Mouse (Mus musculus): ENCODE measurements around the gene 3110040M04Rik.
"Not testable (repeated sequence)": the region's sequence is repeated elsewhere in the genome, so short reads cannot be mapped to it uniquely, and the experiment has no call there.

Gene 3110040M04Rik

GRCm38 (mm10) chr1:151203818-151204217 is at the start of gene 3110040M04Rik:
Gene 3110040M04Rik, plus strand, starts transcription at chr1:151204121.
- DNase-seq (ENCODE audit: low read depth, low spot score): not testable (repeated sequence)

- not testable (repeated sequence) for DNase-seq (ENCODE audit: low read depth, low spot score)
Observed at GRCm38 (mm10) chr1:151154131-151154530, 49.8 kb upstream of the 3110040M04Rik start.

- DNase-seq (ENCODE audit: low read depth, low spot score): no peak
Observed at GRCm38 (mm10) chr1:151156129-151156528, 47.8 kb upstream of the 3110040M04Rik start.

GRCm38 (mm10) chr1:151156777-151157632 is 46.9 kb upstream of the 3110040M04Rik start:
- no peak for DNase-seq (ENCODE audit: low read depth, low spot score)

- no peak for DNase-seq (ENCODE audit: low read depth, low spot score)
Observed at GRCm38 (mm10) chr1:151157963-151158856, 45.7 kb upstream of the 3110040M04Rik start.

GRCm38 (mm10) chr1:151158857-151159510 is 44.9 kb upstream of the 3110040M04Rik start:
- no peak for DNase-seq (ENCODE audit: low read depth, low spot score)

- no peak for DNase-seq (ENCODE audit: low read depth, low spot score)
Observed at GRCm38 (mm10) chr1:151166031-151166430, 37.9 kb upstream of the 3110040M04Rik start.

GRCm38 (mm10) chr1:151167297-151168047 is 36.4 kb upstream of the 3110040M04Rik start:
- no peak for DNase-seq (ENCODE audit: low read depth, low spot score)

- no peak for DNase-seq (ENCODE audit: low read depth, low spot score)
Observed at GRCm38 (mm10) chr1:151168637-151169036, 35.3 kb upstream of the 3110040M04Rik start.

GRCm38 (mm10) chr1:151171572-151172461 is 32.1 kb upstream of the 3110040M04Rik start:
- DNase-seq (ENCODE audit: low read depth, low spot score): no peak

- no peak for DNase-seq (ENCODE audit: low read depth, low spot score)
Observed at GRCm38 (mm10) chr1:151177030-151177936, 26.6 kb upstream of the 3110040M04Rik start.

- no peak for DNase-seq (ENCODE audit: low read depth, low spot score)
Observed at GRCm38 (mm10) chr1:151177937-151178271, 26.0 kb upstream of the 3110040M04Rik start.

GRCm38 (mm10) chr1:151178505-151179083 is 25.3 kb upstream of the 3110040M04Rik start:
- no peak for DNase-seq (ENCODE audit: low read depth, low spot score)

- no peak for DNase-seq (ENCODE audit: low read depth, low spot score)
Observed at GRCm38 (mm10) chr1:151180167-151180566, 23.8 kb upstream of the 3110040M04Rik start.

- not testable (repeated sequence) for DNase-seq (ENCODE audit: low read depth, low spot score)
Observed at GRCm38 (mm10) chr1:151182266-151182665, 21.7 kb upstream of the 3110040M04Rik start, which contains the start of gene Gm47985. Gene Gm47985, plus strand, starts transcription at chr1:151182537.

- DNase-seq (ENCODE audit: low read depth, low spot score): not testable (repeated sequence)
Observed at GRCm38 (mm10) chr1:151186186-151186585, 17.7 kb upstream of the 3110040M04Rik start.

GRCm38 (mm10) chr1:151186879-151187424 is 17.0 kb upstream of the 3110040M04Rik start:
- not testable (repeated sequence) for DNase-seq (ENCODE audit: low read depth, low spot score)

- no peak for DNase-seq (ENCODE audit: low read depth, low spot score)
Observed at GRCm38 (mm10) chr1:151188469-151188868, 15.5 kb upstream of the 3110040M04Rik start.
